Mouse (Mus musculus): ENCODE measurements around the gene Rogdi. TPM values are rescaled to one million over a fixed set of nuclear protein-coding genes. Genes with fewer than 3 reads are reported as not detected.

The Rogdi gene
- polyA plus RNA-seq, 1 experiment from 2014 or later, result 65.9 TPM

DNA sequence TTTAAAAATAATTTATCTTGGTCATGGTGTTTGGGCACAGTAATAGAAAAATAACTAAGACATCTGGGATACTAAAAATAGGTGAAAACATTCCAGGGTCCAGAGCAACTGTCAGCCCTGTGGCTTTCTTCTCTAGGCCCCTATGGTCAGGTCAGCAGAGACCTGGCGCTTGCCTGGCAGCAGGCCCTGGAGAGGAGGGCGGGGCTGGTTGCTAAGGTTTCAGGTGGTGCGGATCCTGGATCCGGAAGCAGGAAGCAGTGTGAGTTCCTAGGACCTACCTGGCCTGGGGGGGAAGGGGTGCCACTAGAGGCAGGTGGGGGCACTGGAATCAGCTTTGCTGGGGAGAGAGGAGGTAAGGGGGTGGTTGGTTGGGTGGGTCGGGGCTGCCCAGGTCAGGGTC lies 6.3 kb downstream of the Rogdi start, which contains the start of gene Smim22:
Gene Smim22 (plus strand): TSS at position 222 of the 400 bp plus-strand sequence.
- peaks cover 9% of the 10 kb centered on the region for H3K4me1 ChIP-seq (replicated peaks; ENCODE audit: control insufficient read depth, insufficient read depth, low read length)
- no peak within 1 kb of the TSS for H3K4me2 ChIP-seq
- no peak within 1 kb of the TSS for H3K9ac ChIP-seq (ENCODE audit: low read depth, low read length)
- no peaks in the 10 kb centered on the region for H3K9me3 ChIP-seq (ENCODE audit: control insufficient read depth, low read length)
- 53% methylated on average over 5 of the region's 5 CpGs for WGBS
- peak within 1 kb of the TSS; percentile 4; the same call in 1 of the 2 replicates for H3K27ac ChIP-seq (ENCODE audit: low read depth, low read length)
- no peak for DNase-seq (ENCODE audit: low spot score)
- no peaks in the 10 kb centered on the region for H3K36me3 ChIP-seq (ENCODE audit: control insufficient read depth, insufficient read depth, low read length)
- no peak within 1 kb of the TSS for H3K4me3 ChIP-seq (ENCODE audit: low read depth, low read length)
- H3K27me3 ChIP-seq (replicated peaks; ENCODE audit: control insufficient read depth, insufficient read depth, low read length), result no peaks in the 10 kb centered on the region
- ATAC-seq (replicated peaks; ENCODE audit: low FRiP score), result no peak; the same call in 1 of the 2 replicates

DNA sequence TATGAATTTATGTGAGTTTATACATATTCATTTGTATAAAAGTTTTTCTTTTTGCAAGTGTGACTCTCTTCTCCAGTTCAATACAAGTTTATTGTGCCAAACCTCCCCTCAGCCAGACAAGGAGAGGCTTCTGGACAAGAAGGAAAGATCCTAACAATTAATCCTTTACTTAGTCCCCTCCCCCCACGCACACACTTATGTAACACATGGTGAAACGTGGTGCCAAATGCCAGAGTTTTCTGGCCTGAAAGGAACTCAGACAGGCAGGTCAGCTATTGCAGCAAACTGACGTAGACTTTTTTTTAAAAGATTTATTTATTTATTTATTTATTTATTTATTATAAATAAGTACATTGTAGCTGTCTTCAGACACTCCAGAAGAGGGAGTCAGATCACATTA lies 12.7 kb downstream of the Rogdi start:
- H3K36me3 ChIP-seq (ENCODE audit: control insufficient read depth, insufficient read depth, low read length), result no peaks in the 10 kb centered on the region
- DNase-seq (ENCODE audit: low spot score) (no peak), ATAC-seq (replicated peaks; ENCODE audit: low FRiP score) (no peak)
- H3K4me1 ChIP-seq (replicated peaks; ENCODE audit: control insufficient read depth, insufficient read depth, low read length), result 0 out of 2 replicates have a peak, but pooled peaks cover 2% of the 10 kb centered on the region
- H3K9ac ChIP-seq (ENCODE audit: low read depth, low read length), result no peak overlapping the region
- no peak overlapping the region for H3K27ac ChIP-seq (ENCODE audit: low read depth, low read length)
- H3K4me3 ChIP-seq (ENCODE audit: low read depth, low read length), result no peak overlapping the region
- WGBS, result 70% methylated on average over 3 of the region's 3 CpGs
- no peaks in the 10 kb centered on the region for H3K9me3 ChIP-seq (ENCODE audit: control insufficient read depth, low read length)
- no peaks in the 10 kb centered on the region for H3K27me3 ChIP-seq (replicated peaks; ENCODE audit: control insufficient read depth, insufficient read depth, low read length)
- H3K4me2 ChIP-seq, result no peak overlapping the region

DNA sequence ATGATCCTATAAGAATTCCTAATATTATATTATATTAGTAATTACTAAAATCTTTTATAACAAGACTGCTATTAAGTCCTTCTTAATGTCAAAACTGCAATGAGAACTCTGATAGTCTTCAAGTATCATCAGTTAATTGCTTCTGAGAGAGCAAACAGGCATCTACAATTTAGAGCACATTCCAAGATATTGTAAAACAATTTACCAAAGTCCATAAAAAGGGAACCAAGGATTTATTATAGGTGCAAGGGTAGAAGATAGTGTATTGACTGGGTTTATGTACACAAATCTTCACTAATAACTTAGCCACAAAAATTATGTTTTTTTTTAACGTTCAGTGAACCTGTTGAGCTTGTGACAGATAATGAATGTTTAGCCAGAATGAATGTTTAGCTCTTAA lies 14.4 kb downstream of the Rogdi start:
- DNase-seq (ENCODE audit: low spot score) (no peak), ATAC-seq (replicated peaks; ENCODE audit: low FRiP score) (no peak)
- Histone ChIP-seq H3K27me3 (replicated peaks; ENCODE audit: control insufficient read depth, insufficient read depth, low read length) (no peaks in the 10 kb centered on the region), H3K27ac (ENCODE audit: low read depth, low read length) (no peak overlapping the region), H3K9ac (ENCODE audit: low read depth, low read length) (no peak overlapping the region), H3K4me3 (ENCODE audit: low read depth, low read length) (no peak overlapping the region), H3K9me3 (ENCODE audit: control insufficient read depth, low read length) (no peaks in the 10 kb centered on the region), H3K36me3 (ENCODE audit: control insufficient read depth, insufficient read depth, low read length) (no peaks in the 10 kb centered on the region), H3K4me1 (replicated peaks; ENCODE audit: control insufficient read depth, insufficient read depth, low read length) (0 out of 2 replicates have a peak, but pooled peaks cover 2% of the 10 kb centered on the region), H3K4me2 (no peak overlapping the region)
- WGBS, result 60% methylated on average over 1 of the region's 1 CpGs

DNA sequence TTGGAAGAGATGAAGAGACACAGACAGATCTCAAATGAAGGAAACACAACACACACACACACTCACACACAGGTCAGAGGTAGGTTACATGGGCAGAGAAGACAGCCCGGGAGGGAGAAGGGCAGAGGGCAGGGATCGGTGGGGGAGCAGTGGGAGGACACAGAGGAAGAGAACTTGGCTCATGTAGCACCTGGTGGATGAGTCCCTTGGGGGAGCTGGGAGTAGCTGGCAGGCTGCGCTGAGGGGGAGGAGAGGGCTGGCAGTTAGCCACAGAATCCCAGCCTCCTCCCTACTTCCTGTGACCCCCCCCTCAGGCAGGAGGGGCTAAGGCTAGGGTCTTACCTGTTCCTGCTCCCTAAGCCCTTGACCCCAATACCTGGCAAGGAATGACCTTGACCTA lies 15.8 kb downstream of the Rogdi start, which contains the start of gene Sept12:
Gene Sept12 (minus strand): TSS at position 300 of the 400 bp plus-strand sequence.
- 45% methylated on average over 3 of the region's 3 CpGs for WGBS
- Histone ChIP-seq H3K4me3 (ENCODE audit: low read depth, low read length) (no peak within 1 kb of the TSS), H3K27ac (ENCODE audit: low read depth, low read length) (no peak within 1 kb of the TSS), H3K36me3 (ENCODE audit: control insufficient read depth, insufficient read depth, low read length) (no peaks in the 10 kb centered on the region), H3K9me3 (ENCODE audit: control insufficient read depth, low read length) (no peaks in the 10 kb centered on the region), H3K27me3 (replicated peaks; ENCODE audit: control insufficient read depth, insufficient read depth, low read length) (no peaks in the 10 kb centered on the region), H3K9ac (ENCODE audit: low read depth, low read length) (no peak within 1 kb of the TSS), H3K4me2 (no peak within 1 kb of the TSS), H3K4me1 (replicated peaks; ENCODE audit: control insufficient read depth, insufficient read depth, low read length) (0 out of 2 replicates have a peak, but pooled peaks cover 2% of the 10 kb centered on the region)
- ATAC-seq (replicated peaks; ENCODE audit: low FRiP score) (no peak), DNase-seq (ENCODE audit: low spot score) (no peak)

DNA sequence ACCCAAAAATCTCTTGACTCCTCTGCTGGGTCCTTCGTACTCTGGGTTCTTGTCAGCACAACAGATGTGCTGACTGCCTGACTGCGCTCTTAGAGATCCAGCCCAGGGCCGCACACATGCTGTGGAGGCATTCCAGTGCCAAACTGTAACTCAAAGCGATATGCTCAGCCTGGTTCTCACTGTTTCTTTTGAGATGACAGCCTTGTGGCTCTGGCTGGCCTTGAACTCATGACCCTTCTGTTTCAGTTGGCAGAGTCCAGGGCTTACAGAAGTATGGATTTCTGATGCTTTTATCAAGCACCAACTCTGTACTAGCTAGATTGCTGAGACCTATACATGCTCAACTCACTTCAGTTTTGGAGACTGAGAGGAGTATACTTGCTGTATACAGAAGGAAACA lies 20.1 kb downstream of the Rogdi start:
- Histone ChIP-seq H3K27ac (ENCODE audit: low read depth, low read length) (no peak overlapping the region), H3K4me3 (ENCODE audit: low read depth, low read length) (no peak overlapping the region), H3K27me3 (replicated peaks; ENCODE audit: control insufficient read depth, insufficient read depth, low read length) (no peaks in the 10 kb centered on the region), H3K4me1 (replicated peaks; ENCODE audit: control insufficient read depth, insufficient read depth, low read length) (0 out of 2 replicates have a peak, but pooled peaks cover 2% of the 10 kb centered on the region), H3K9ac (ENCODE audit: low read depth, low read length) (no peak overlapping the region), H3K9me3 (ENCODE audit: control insufficient read depth, low read length) (no peaks in the 10 kb centered on the region), H3K4me2 (no peak overlapping the region), H3K36me3 (ENCODE audit: control insufficient read depth, insufficient read depth, low read length) (no peaks in the 10 kb centered on the region)
- ATAC-seq (replicated peaks; ENCODE audit: low FRiP score) (no peak), DNase-seq (ENCODE audit: low spot score) (no peak)
- 84% methylated on average over 4 of the region's 4 CpGs for WGBS

DNA sequence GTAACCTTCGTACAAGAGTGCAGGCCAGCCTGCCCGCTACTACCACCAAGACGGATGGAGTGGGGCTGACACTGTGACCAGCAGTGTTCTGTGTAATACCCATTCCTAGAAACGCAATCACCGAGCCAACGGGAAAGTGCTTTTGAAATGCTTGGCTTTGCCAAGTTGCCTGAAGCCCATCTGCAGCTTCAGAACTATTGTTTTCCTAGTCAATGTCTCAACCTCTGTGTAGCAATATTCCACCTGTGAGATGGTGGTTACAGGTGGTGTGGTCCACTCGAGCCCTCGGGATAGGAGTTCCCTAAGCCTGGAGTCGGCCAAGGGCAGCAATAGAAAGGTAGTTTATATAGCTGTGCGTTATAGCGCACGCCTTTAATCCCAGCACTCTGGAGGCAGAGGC lies 28.6 kb downstream of the Rogdi start:
- 89% methylated on average over 12 of the region's 12 CpGs for WGBS
- H3K4me1 ChIP-seq (replicated peaks; ENCODE audit: control insufficient read depth, insufficient read depth, low read length), result no peaks in the 10 kb centered on the region

DNA sequence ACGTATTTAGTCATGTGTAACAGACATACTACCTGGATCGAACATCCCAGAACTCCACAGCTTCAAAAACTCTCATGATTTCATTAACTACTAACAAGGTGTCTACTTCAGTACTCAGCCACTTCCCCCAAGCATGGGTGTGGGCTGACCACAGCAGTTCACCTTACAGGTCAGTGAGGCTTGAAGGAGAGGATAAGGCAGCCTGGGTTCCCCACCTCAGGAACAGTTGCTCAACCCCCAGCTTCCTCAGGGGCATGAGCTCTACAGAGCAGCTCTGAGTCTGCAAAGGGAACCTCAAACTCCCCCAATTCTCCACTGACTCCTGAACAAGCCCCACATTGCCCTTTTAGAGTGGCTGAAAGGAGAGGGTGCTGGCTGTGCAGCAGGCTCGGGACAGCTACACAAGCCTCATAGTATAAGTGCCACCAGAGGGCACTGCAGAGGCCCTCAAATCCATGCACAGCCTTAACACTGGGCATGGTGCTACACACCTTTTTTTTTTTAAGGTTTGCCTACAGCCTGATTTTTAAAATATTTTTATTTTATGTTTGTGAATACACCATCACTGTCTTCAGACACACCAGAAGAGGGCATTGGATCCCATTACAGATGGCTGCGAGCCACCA lies 33.5 kb downstream of the Rogdi start:
- no peak overlapping the region for H3K27ac ChIP-seq (ENCODE audit: low read depth, low read length)

More for the DNA sequence above, 28.6 kb downstream of the Rogdi start:
- ATAC-seq (replicated peaks; ENCODE audit: low FRiP score), result no peak
- Histone ChIP-seq H3K9ac (ENCODE audit: low read depth, low read length) (no peak overlapping the region), H3K9me3 (ENCODE audit: control insufficient read depth, low read length) (no peaks in the 10 kb centered on the region), H3K27me3 (replicated peaks; ENCODE audit: control insufficient read depth, insufficient read depth, low read length) (no peaks in the 10 kb centered on the region), H3K4me2 (no peak overlapping the region), H3K4me3 (ENCODE audit: low read depth, low read length) (no peak overlapping the region), H3K27ac (ENCODE audit: low read depth, low read length) (no peak overlapping the region), H3K36me3 (ENCODE audit: control insufficient read depth, insufficient read depth, low read length) (no peaks in the 10 kb centered on the region)
- DNase-seq (ENCODE audit: low spot score), result no peak

DNA sequence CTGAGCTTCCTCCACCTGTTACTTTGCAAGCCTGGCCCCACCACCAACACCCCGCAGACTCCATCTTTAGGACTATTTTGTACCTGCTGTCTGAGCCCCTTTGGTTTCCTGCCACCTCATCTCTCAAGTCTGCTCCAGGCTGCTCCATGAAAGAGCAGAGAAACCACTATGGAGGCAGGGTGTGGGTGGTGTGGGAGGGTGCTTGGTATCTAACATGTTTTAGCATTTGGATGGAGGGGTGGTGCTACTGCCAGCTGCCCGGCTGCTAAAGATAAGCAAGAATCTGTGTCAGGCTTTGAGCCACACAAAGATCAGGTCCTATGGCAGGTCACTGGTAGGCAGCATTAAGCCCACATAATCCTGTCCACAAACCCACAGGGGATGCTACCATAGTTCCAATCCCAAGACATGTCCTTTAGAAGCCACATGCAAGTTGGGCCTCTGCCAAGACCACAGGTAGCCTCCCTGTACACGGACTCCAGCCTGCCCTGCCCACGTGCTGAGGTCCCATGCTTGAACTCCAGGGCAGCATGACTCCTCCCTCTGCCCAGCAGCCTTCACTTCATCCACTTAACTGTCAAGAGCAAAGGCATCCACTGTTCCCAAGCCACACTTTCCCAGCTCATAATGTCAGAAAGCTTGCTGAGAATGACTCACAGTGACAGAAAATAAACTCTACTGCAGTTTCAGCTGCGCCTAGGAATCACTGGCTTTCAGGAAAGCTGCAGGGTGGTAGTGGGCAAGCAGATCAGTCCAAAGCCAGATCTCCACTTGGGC lies 34.9 kb downstream of the Rogdi start:
- Histone ChIP-seq H3K9ac (ENCODE audit: low read depth, low read length) (no peak overlapping the region), H3K36me3 (ENCODE audit: control insufficient read depth, insufficient read depth, low read length) (no peaks in the 10 kb centered on the region), H3K27me3 (replicated peaks; ENCODE audit: control insufficient read depth, insufficient read depth, low read length) (no peaks in the 10 kb centered on the region), H3K4me3 (ENCODE audit: low read depth, low read length) (no peak overlapping the region), H3K4me2 (no peak overlapping the region), H3K9me3 (ENCODE audit: control insufficient read depth, low read length) (no peaks in the 10 kb centered on the region), H3K4me1 (replicated peaks; ENCODE audit: control insufficient read depth, insufficient read depth, low read length) (no peaks in the 10 kb centered on the region; the same call in 1 of the 2 replicates), H3K27ac (ENCODE audit: low read depth, low read length) (no peak overlapping the region)
- DNase-seq (ENCODE audit: low spot score), result no peak
- WGBS, result 59% methylated on average over 5 of the region's 5 CpGs
- ATAC-seq (replicated peaks; ENCODE audit: low FRiP score), result no peak; the same call in 1 of the 2 replicates

More for the DNA sequence above, 33.5 kb downstream of the Rogdi start:
- Histone ChIP-seq H3K9me3 (ENCODE audit: control insufficient read depth, low read length) (no peaks in the 10 kb centered on the region), H3K36me3 (ENCODE audit: control insufficient read depth, insufficient read depth, low read length) (no peaks in the 10 kb centered on the region), H3K4me3 (ENCODE audit: low read depth, low read length) (no peak overlapping the region), H3K4me2 (no peak overlapping the region), H3K9ac (ENCODE audit: low read depth, low read length) (no peak overlapping the region), H3K27me3 (replicated peaks; ENCODE audit: control insufficient read depth, insufficient read depth, low read length) (no peaks in the 10 kb centered on the region), H3K4me1 (replicated peaks; ENCODE audit: control insufficient read depth, insufficient read depth, low read length) (no peaks in the 10 kb centered on the region; the same call in 1 of the 2 replicates)
- 70% methylated on average over 4 of the region's 4 CpGs for WGBS
- DNase-seq (ENCODE audit: low spot score), result no peak
- ATAC-seq (replicated peaks; ENCODE audit: low FRiP score), result peak; percentile 63
